Mouse (Mus musculus): ENCODE measurements around the gene Tmigd3. TPM values are rescaled to one million over a fixed set of nuclear protein-coding genes. Genes with fewer than 3 reads are reported as not detected.
A peak's percentile ranks its signal among the peaks of the same experiment; 100 is the strongest.

Gene Tmigd3
- polyA plus RNA-seq, 1 experiment from 2014 or later = 0.35 TPM

- Histone ChIP-seq H3K4me3 (peak within 1 kb of the TSS; percentile 96), H3K4me1 (peaks cover 20% of the 10 kb centered on the region), H3K27me3 (no peaks in the 10 kb centered on the region), H3K9ac (peak within 1 kb of the TSS; percentile 97), H3K36me3 (peaks cover 42% of the 10 kb centered on the region), H3K4me2 (peak within 1 kb of the TSS; percentile 66), H3K27ac (peak within 1 kb of the TSS; percentile 88), H3K9me3 (no peaks in the 10 kb centered on the region)
- ATAC-seq (ENCODE audit: insufficient number of reproducible peaks, low FRiP score, low TSS enrichment, low read depth) = peak; percentile 96
- WGBS = under 1% methylated on average over 52 of the region's 52 CpGs
Observed at GRCm38 (mm10) chr3:105958974-105959580, 88.4 kb downstream of the Tmigd3 start, which contains the start of gene Wdr77. Gene Wdr77, plus strand, starts transcription at chr3:105959369.

- Histone ChIP-seq H3K4me1 (peaks cover 20% of the 10 kb centered on the region), H3K4me2 (peak overlapping the region; percentile 66), H3K36me3 (peaks cover 47% of the 10 kb centered on the region), H3K4me3 (peak overlapping the region; percentile 96), H3K27me3 (no peaks in the 10 kb centered on the region), H3K27ac (peak overlapping the region; percentile 79), H3K9ac (peak overlapping the region; percentile 97), H3K9me3 (no peaks in the 10 kb centered on the region)
- WGBS = under 1% methylated on average over 25 of the region's 26 CpGs
- peak; percentile 66; the same call in 1 of the 2 replicates for ATAC-seq (ENCODE audit: insufficient number of reproducible peaks, low FRiP score, low TSS enrichment, low read depth)
Observed at GRCm38 (mm10) chr3:105959585-105959984, 88.9 kb downstream of the Tmigd3 start.

GRCm38 (mm10) chr3:105959999-105960398 lies 89.3 kb downstream of the Tmigd3 start, which contains the start of gene Atp5f1:
Gene Atp5f1, minus strand, starts transcription at chr3:105960099.
- H3K27me3 ChIP-seq = no peaks in the 10 kb centered on the region
- peaks cover 47% of the 10 kb centered on the region for H3K36me3 ChIP-seq
- peaks cover 20% of the 10 kb centered on the region for H3K4me1 ChIP-seq
- peak within 1 kb of the TSS; percentile 97 for H3K9ac ChIP-seq
- no peak for ATAC-seq (ENCODE audit: insufficient number of reproducible peaks, low FRiP score, low TSS enrichment, low read depth)
- peak within 1 kb of the TSS; percentile 88 for H3K27ac ChIP-seq
- H3K9me3 ChIP-seq = no peaks in the 10 kb centered on the region
- peak within 1 kb of the TSS; percentile 96 for H3K4me3 ChIP-seq
- 9% methylated on average over 6 of the region's 6 CpGs for WGBS
- peak within 1 kb of the TSS; percentile 66 for H3K4me2 ChIP-seq

GRCm38 (mm10) chr3:105960700-105961099 lies 90.0 kb downstream of the Tmigd3 start:
- no peaks in the 10 kb centered on the region for H3K9me3 ChIP-seq
- WGBS = 96% methylated on average over 2 of the region's 2 CpGs
- no peak overlapping the region for H3K9ac ChIP-seq
- ATAC-seq (ENCODE audit: insufficient number of reproducible peaks, low FRiP score, low TSS enrichment, low read depth) = no peak
- no peak overlapping the region for H3K27ac ChIP-seq
- H3K4me2 ChIP-seq = peak overlapping the region; percentile 66; the same call in 1 of the 2 replicates
- H3K4me3 ChIP-seq = peak overlapping the region; percentile 96
- peaks cover 20% of the 10 kb centered on the region for H3K4me1 ChIP-seq
- no peaks in the 10 kb centered on the region for H3K27me3 ChIP-seq
- H3K36me3 ChIP-seq = peaks cover 52% of the 10 kb centered on the region

GRCm38 (mm10) chr3:105971831-105972446 lies 101.2 kb downstream of the Tmigd3 start:
- no peaks in the 10 kb centered on the region for H3K4me1 ChIP-seq
- no peak for ATAC-seq (ENCODE audit: insufficient number of reproducible peaks, low FRiP score, low TSS enrichment, low read depth)

GRCm38 (mm10) chr3:105973411-105973810 lies 102.7 kb downstream of the Tmigd3 start, which contains the start of gene Ovgp1:
Gene Ovgp1, plus strand, starts transcription at chr3:105973711.
- no peak within 1 kb of the TSS for H3K4me2 ChIP-seq
- peaks cover 16% of the 10 kb centered on the region for H3K36me3 ChIP-seq
- no peak within 1 kb of the TSS for H3K9ac ChIP-seq
- H3K4me1 ChIP-seq = no peaks in the 10 kb centered on the region
- no peak within 1 kb of the TSS for H3K4me3 ChIP-seq
- ATAC-seq (ENCODE audit: insufficient number of reproducible peaks, low FRiP score, low TSS enrichment, low read depth) = no peak
- WGBS = 77% methylated on average over 3 of the region's 3 CpGs
- no peak within 1 kb of the TSS for H3K27ac ChIP-seq
- no peaks in the 10 kb centered on the region for H3K9me3 ChIP-seq
- H3K27me3 ChIP-seq = no peaks in the 10 kb centered on the region

More at GRCm38 (mm10) chr3:105971831-105972446, 101.2 kb downstream of the Tmigd3 start:
- Histone ChIP-seq H3K9ac (no peak overlapping the region), H3K27ac (no peak overlapping the region), H3K4me2 (no peak overlapping the region), H3K27me3 (no peaks in the 10 kb centered on the region), H3K9me3 (no peaks in the 10 kb centered on the region), H3K4me3 (no peak overlapping the region), H3K36me3 (peaks cover 28% of the 10 kb centered on the region)
- 84% methylated on average over 5 of the region's 5 CpGs for WGBS

Other genes starting within 250 kb of the Tmigd3 start
- gene Ddx20, start 183.3 kb upstream of the Tmigd3 start, polyA plus RNA-seq (2015; fragmentation: Nextera tagmentation; extraction: Ambion mirVana) = 29.8 and 31.4 TPM in 2 replicates
- gene Inka2, start 166.3 kb upstream of the Tmigd3 start, polyA plus RNA-seq (2015; fragmentation: Nextera tagmentation; extraction: Ambion mirVana) = 3.3 and 5.6 TPM in 2 replicates
- 100 and 106 TPM in 2 replicates for gene Rap1a, start 69.6 kb upstream of the Tmigd3 start, polyA plus RNA-seq (2015; fragmentation: Nextera tagmentation; extraction: Ambion mirVana)
- gene Adora3, start within 50 bp of the Tmigd3 start, polyA plus RNA-seq (2015; fragmentation: Nextera tagmentation; extraction: Ambion mirVana) = 4.5 and 4.6 TPM in 2 replicates
- gene I830077J02Rik, start 61.8 kb downstream of the Tmigd3 start, polyA plus RNA-seq (2015; fragmentation: Nextera tagmentation; extraction: Ambion mirVana) = 0.32 and 0.51 TPM in 2 replicates
- 104 and 105 TPM in 2 replicates for gene Wdr77, start 88.5 kb downstream of the Tmigd3 start, polyA plus RNA-seq (2015; fragmentation: Nextera tagmentation; extraction: Ambion mirVana)
- 391 and 421 TPM in 2 replicates for gene Atp5f1, start 89.2 kb downstream of the Tmigd3 start, polyA plus RNA-seq (2015; fragmentation: Nextera tagmentation; extraction: Ambion mirVana)
- 0.96 and 1.3 TPM in 2 replicates for gene Ovgp1, start 102.8 kb downstream of the Tmigd3 start, polyA plus RNA-seq (2015; fragmentation: Nextera tagmentation; extraction: Ambion mirVana)
- not detected in 2 replicates for gene Pifo, start 143.7 kb downstream of the Tmigd3 start, polyA plus RNA-seq (2015; fragmentation: Nextera tagmentation; extraction: Ambion mirVana)
- 0.21 and 0.23 TPM in 2 replicates for gene Chil5, start 161.9 kb downstream of the Tmigd3 start, polyA plus RNA-seq (2015; fragmentation: Nextera tagmentation; extraction: Ambion mirVana)
- not detected in 2 replicates for gene Chia1, start 242.3 kb downstream of the Tmigd3 start, polyA plus RNA-seq (2015; fragmentation: Nextera tagmentation; extraction: Ambion mirVana)

Data from limb, embryonic 15.5 days (tissue).